Mouse (Mus musculus) hindbrain, embryonic 15.5 days (tissue): Measurements from ENCODE around the gene Atp2b2. TPM values are rescaled to one million over a fixed set of nuclear protein-coding genes. Genes with fewer than 3 reads are reported as not detected.
A peak's percentile ranks its signal among the peaks of the same experiment; 100 is the strongest.

Source experiments
- ATAC-seq: fragments of 200-750 bp; cut with Nextera tagmentation; 2 replicates; pipeline ENCODE4 v1.8.0; 2017; ENCODE audit warnings: low read depth, moderate number of reproducible peaks, moderate TSS enrichment; ENCODE audit not compliant: low FRiP score
- H3K27ac ChIP-seq: fragments of 300-500 bp; sonication (generic); replicated peaks from 2 replicates; pipeline ENCODE4 v1.5.1; 2015; ENCODE audit warnings: mild to moderate bottlenecking, inconsistent platforms
- H3K27me3 ChIP-seq: fragments of 300-500 bp; sonication (generic); 2 replicates; pipeline ENCODE4 v1.6.1; 2015; ENCODE audit warnings: control low read depth, inconsistent platforms
- H3K36me3 ChIP-seq: fragments of 300-500 bp; sonication (generic); 2 replicates; pipeline ENCODE4 v1.6.1; 2015; ENCODE audit warnings: control low read depth, inconsistent platforms
- H3K4me1 ChIP-seq: fragments of 300-500 bp; sonication (generic); replicated peaks from 2 replicates; pipeline ENCODE4 v1.6.1; 2015; ENCODE audit warnings: control low read depth, inconsistent platforms
- H3K4me2 ChIP-seq: fragments of 300-500 bp; sonication (generic); 2 replicates; pipeline ENCODE4 v1.6.1; 2015; ENCODE audit warnings: moderate library complexity, mild to moderate bottlenecking, inconsistent platforms
- H3K4me3 ChIP-seq: fragments of 300-500 bp; sonication (generic); 2 replicates; pipeline ENCODE4 v1.5.1; 2015; ENCODE audit warnings: mild to moderate bottlenecking, inconsistent platforms
- H3K9ac ChIP-seq: fragments of 300-500 bp; sonication (generic); 2 replicates; pipeline ENCODE4 v1.6.1; 2015; ENCODE audit warnings: inconsistent platforms
- H3K9me3 ChIP-seq: fragments of 300-500 bp; sonication (generic); 2 replicates; pipeline ENCODE4 v1.6.1; 2016; ENCODE audit warnings: control low read depth, inconsistent platforms
- WGBS: fragments of 180-500 bp; shearing (Covaris S2); methylation state at CpG from one replicate; pipeline ENCODE4 v1.1.7; 2015; 5-methylcytosine and 5-hydroxymethylcytosine counted together
- polyA plus RNA-seq: library from polyadenylated mRNA; unstranded; fragments of >200 nt; fragmentation: Nextera tagmentation; extraction: Ambion mirVana; gene quantifications from 2 replicates; pipeline ENCODE4 v1.2.1, GENCODE M21; 2015

Atp2b2 gene
- polyA plus RNA-seq, 1 experiment from 2014 or later: 33.9 TPM

- H3K9me3 ChIP-seq: no peaks in the 10 kb centered on the region
- H3K4me3 ChIP-seq: no peak overlapping the region
- H3K27ac ChIP-seq: no peak overlapping the region
- no peak overlapping the region for H3K4me2 ChIP-seq
- H3K27me3 ChIP-seq: no peaks in the 10 kb centered on the region
- H3K4me1 ChIP-seq: 0 out of 2 replicates have a peak, but pooled peaks cover 3% of the 10 kb centered on the region
- H3K9ac ChIP-seq: no peak overlapping the region
- ATAC-seq: no peak
- WGBS: 19% methylated on average over 3 of the region's 3 CpGs
- peaks cover 9% of the 10 kb centered on the region; the same call in 1 of the 2 replicates for H3K36me3 ChIP-seq
These were observed 199.2 kb downstream of the Atp2b2 start for GRCm38 (mm10) chr6:113843248-113843647.

GRCm38 (mm10) chr6:113838493-113838892, 203.9 kb downstream of the Atp2b2 start:
- Histone ChIP-seq H3K4me1 (0 out of 2 replicates have a peak, but pooled peaks cover 3% of the 10 kb centered on the region), H3K36me3 (peaks cover 9% of the 10 kb centered on the region; the same call in 1 of the 2 replicates), H3K9ac (no peak overlapping the region), H3K4me3 (no peak overlapping the region), H3K27me3 (no peaks in the 10 kb centered on the region), H3K27ac (no peak overlapping the region), H3K9me3 (no peaks in the 10 kb centered on the region), H3K4me2 (no peak overlapping the region)
- ATAC-seq: no peak
- WGBS: 65% methylated on average over 1 of the region's 1 CpGs

DNA sequence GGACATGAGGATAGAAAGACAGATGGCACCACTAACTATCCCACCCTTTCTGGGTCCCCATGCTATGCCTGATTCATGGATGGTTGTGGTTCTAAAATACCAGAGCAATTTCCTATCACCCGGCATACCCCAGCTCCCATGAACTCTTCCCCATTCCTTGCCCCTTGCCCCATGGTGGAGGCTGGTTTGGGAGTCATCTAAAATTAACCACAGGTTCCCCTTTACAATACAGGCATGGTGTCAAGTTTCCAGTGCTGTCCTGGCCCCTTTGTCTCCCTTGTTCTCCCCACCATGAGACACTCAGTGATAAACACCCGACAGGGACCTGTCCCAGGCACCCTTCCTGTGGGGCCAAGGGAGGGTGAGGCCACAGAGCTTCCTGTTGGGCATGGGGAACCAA, 204.7 kb downstream of the Atp2b2 start:
- no peaks in the 10 kb centered on the region for H3K4me1 ChIP-seq
- no peak overlapping the region for H3K27ac ChIP-seq
- H3K27me3 ChIP-seq: no peaks in the 10 kb centered on the region
- 69% methylated on average over 2 of the region's 2 CpGs for WGBS
- ATAC-seq: no peak
- H3K9me3 ChIP-seq: no peaks in the 10 kb centered on the region
- H3K36me3 ChIP-seq: peaks cover 9% of the 10 kb centered on the region; the same call in 1 of the 2 replicates
- no peak overlapping the region for H3K9ac ChIP-seq
- no peak overlapping the region for H3K4me3 ChIP-seq
- no peak overlapping the region for H3K4me2 ChIP-seq

DNA sequence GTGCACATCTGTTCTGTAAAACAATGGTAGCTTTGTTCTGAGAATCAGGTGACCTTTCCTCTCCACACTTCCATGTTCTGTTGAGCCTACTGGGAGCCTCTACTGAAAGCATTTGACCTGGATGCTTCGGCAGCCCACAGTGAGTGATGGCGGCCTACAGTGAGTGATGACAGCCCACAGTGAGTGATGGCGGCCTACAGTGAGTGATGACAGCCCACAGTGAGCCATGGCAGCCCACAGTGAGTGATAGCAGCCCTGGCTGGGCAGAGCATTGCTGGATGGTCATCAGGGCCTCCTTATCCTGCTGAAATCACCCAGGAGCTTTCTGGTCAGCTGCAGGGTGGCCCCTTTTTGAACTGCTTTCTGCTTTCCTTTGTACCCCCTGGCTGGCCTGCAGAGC, 205.9 kb downstream of the Atp2b2 start:
- H3K9me3 ChIP-seq: no peaks in the 10 kb centered on the region
- peaks cover 7% of the 10 kb centered on the region; the same call in 1 of the 2 replicates for H3K36me3 ChIP-seq
- H3K4me2 ChIP-seq: no peak overlapping the region
- 58% methylated on average over 3 of the region's 3 CpGs for WGBS
- no peak overlapping the region for H3K9ac ChIP-seq
- no peaks in the 10 kb centered on the region for H3K4me1 ChIP-seq
- ATAC-seq: no peak
- no peaks in the 10 kb centered on the region for H3K27me3 ChIP-seq
- no peak overlapping the region for H3K4me3 ChIP-seq
- no peak overlapping the region for H3K27ac ChIP-seq

DNA sequence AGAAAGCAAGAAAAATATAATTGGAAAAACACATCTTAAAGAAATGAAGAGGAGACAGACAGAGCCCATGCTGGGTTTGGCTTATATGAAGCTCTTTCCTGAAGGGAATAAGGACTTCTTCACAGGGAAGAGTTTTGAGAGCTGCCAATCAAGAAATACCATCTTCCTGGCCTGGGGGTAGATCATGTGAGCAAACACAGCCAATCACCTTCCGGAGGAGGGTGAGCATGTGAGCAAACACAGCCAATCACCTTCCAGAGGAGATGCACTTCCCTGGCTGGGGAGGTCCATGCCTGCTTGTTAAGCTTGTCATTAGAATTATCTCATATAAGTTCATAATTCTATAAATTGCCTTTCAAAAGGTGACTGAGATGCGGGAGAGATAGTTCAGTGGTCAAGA, 211.9 kb downstream of the Atp2b2 start:
- 90% methylated on average over 2 of the region's 2 CpGs for WGBS
- peaks cover 13% of the 10 kb centered on the region for H3K4me1 ChIP-seq
- no peaks in the 10 kb centered on the region for H3K9me3 ChIP-seq
- no peak overlapping the region for H3K27ac ChIP-seq
- no peak overlapping the region for H3K4me2 ChIP-seq
- no peak overlapping the region for H3K9ac ChIP-seq
- no peak for ATAC-seq
- H3K4me3 ChIP-seq: no peak overlapping the region
- H3K36me3 ChIP-seq: no peaks in the 10 kb centered on the region
- no peaks in the 10 kb centered on the region for H3K27me3 ChIP-seq

- no peak for ATAC-seq
- Histone ChIP-seq H3K27me3 (no peaks in the 10 kb centered on the region), H3K9ac (no peak overlapping the region), H3K9me3 (no peaks in the 10 kb centered on the region), H3K4me2 (no peak overlapping the region), H3K4me3 (no peak overlapping the region), H3K36me3 (no peaks in the 10 kb centered on the region), H3K4me1 (peaks cover 13% of the 10 kb centered on the region), H3K27ac (0 out of 2 replicates have a peak overlapping the region, but pooled peaks have one; percentile 33)
- 69% methylated on average over 4 of the region's 4 CpGs for WGBS
These were observed 215.1 kb downstream of the Atp2b2 start for GRCm38 (mm10) chr6:113827309-113827708.

DNA sequence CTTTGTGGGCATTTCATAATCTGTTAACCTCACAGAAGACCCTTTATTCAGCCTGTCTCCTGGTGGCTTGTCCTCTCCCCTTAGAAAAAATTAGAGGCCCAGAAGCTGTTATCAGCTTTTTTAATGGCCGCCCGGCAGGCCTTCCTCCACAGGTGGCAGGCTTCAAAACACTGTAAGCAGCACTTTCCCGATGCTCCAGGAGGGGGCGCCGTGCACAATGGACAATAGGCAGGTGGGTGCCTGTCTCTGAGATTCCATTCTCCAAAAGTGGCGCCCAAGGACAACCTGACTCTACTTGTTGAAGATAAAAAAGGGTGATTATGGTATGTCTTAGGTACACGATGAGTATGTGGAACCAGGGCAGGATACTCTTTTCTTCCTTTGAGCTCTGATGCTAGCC, 220.0 kb downstream of the Atp2b2 start:
- Histone ChIP-seq H3K4me2 (no peak overlapping the region), H3K36me3 (no peaks in the 10 kb centered on the region), H3K27me3 (no peaks in the 10 kb centered on the region), H3K4me1 (peaks cover 10% of the 10 kb centered on the region), H3K9ac (no peak overlapping the region), H3K27ac (no peak overlapping the region), H3K9me3 (no peaks in the 10 kb centered on the region), H3K4me3 (no peak overlapping the region)
- 47% methylated on average over 7 of the region's 7 CpGs for WGBS
- ATAC-seq: no peak

- 88% methylated on average over 3 of the region's 3 CpGs for WGBS
- no peak for ATAC-seq
- peaks cover 16% of the 10 kb centered on the region; the same call in 1 of the 2 replicates for H3K36me3 ChIP-seq
These were observed 225.7 kb downstream of the Atp2b2 start for GRCm38 (mm10) chr6:113816690-113817089.

GRCm38 (mm10) chr6:113811462-113811861, 231.0 kb downstream of the Atp2b2 start:
- Histone ChIP-seq H3K27ac (no peak overlapping the region), H3K9me3 (no peaks in the 10 kb centered on the region), H3K9ac (no peak overlapping the region), H3K4me2 (no peak overlapping the region), H3K4me1 (no peaks in the 10 kb centered on the region), H3K4me3 (no peak overlapping the region), H3K36me3 (peaks cover 49% of the 10 kb centered on the region), H3K27me3 (no peaks in the 10 kb centered on the region)
- no peak for ATAC-seq
- 67% methylated on average over 1 of the region's 1 CpGs for WGBS

More at GRCm38 (mm10) chr6:113816690-113817089, 225.7 kb downstream of the Atp2b2 start:
- Histone ChIP-seq H3K27ac (no peak overlapping the region), H3K4me3 (no peak overlapping the region), H3K4me1 (no peaks in the 10 kb centered on the region), H3K4me2 (no peak overlapping the region), H3K27me3 (no peaks in the 10 kb centered on the region), H3K9ac (no peak overlapping the region), H3K9me3 (no peaks in the 10 kb centered on the region)

- H3K27me3 ChIP-seq: no peaks in the 10 kb centered on the region
- no peak overlapping the region for H3K4me3 ChIP-seq
- H3K36me3 ChIP-seq: peaks cover 56% of the 10 kb centered on the region
- 55% methylated on average over 4 of the region's 4 CpGs for WGBS
- H3K9ac ChIP-seq: no peak overlapping the region
- no peak for ATAC-seq
- H3K4me1 ChIP-seq: no peaks in the 10 kb centered on the region
- H3K4me2 ChIP-seq: no peak overlapping the region
- no peak overlapping the region for H3K27ac ChIP-seq
- peaks cover under 1% of the 10 kb centered on the region; the same call in 1 of the 2 replicates for H3K9me3 ChIP-seq
These were observed 231.7 kb downstream of the Atp2b2 start for GRCm38 (mm10) chr6:113810667-113811066.

DNA sequence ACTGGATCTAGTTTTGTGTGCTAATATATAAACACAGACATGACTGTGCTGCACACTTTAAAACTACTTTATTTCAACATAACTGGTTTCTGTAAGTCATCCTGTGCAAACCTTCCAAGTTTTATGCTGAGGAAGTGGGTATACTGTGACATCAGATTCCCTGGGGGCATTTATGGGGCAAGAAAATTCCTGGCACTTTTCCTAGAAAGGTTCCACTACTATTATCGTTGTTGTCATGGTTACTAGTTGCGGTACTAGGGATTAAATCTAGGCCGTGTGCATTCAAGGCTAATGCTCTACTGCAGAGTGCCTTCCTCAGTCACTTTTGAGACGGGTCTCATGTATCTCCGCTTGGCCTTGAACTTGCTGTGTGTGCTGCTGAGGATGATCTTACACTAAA, 236.2 kb downstream of the Atp2b2 start:
- ATAC-seq: no peak
- 81% methylated on average over 5 of the region's 5 CpGs for WGBS
- H3K9me3 ChIP-seq: peaks cover 7% of the 10 kb centered on the region; the same call in 1 of the 2 replicates
- no peaks in the 10 kb centered on the region for H3K4me1 ChIP-seq
- H3K4me3 ChIP-seq: no peak overlapping the region
- no peak overlapping the region for H3K4me2 ChIP-seq
- H3K36me3 ChIP-seq: peaks cover 65% of the 10 kb centered on the region
- H3K9ac ChIP-seq: no peak overlapping the region
- no peaks in the 10 kb centered on the region for H3K27me3 ChIP-seq
- H3K27ac ChIP-seq: no peak overlapping the region

DNA sequence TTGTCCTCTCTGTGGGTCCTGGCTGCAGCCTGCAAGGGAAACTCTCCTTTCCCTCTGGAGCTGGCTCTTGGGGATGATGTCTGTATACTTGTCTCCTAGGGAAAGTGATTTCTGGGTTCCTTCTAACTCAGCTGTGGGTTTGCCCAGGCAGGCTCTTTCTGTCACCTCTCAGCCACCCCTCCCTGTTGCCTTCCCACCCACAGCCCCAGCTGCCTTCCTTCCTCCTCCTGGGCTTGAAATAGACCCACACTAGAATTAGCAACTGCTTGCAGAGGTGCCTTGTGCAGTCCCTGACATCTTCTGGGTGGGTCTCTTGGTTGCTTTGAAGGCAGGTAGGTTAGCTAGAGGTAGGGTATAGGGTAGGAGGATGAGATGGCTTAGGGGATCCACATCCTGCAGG, 241.2 kb downstream of the Atp2b2 start:
- Histone ChIP-seq H3K9me3 (peaks cover 7% of the 10 kb centered on the region; the same call in 1 of the 2 replicates), H3K4me1 (peaks cover 7% of the 10 kb centered on the region), H3K4me3 (no peak overlapping the region), H3K27me3 (no peaks in the 10 kb centered on the region), H3K4me2 (no peak overlapping the region), H3K27ac (no peak overlapping the region), H3K9ac (no peak overlapping the region), H3K36me3 (peaks cover 42% of the 10 kb centered on the region)
- no peak for ATAC-seq

- Histone ChIP-seq H3K27ac (0 out of 2 replicates have a peak overlapping the region, but pooled peaks have one; percentile 41), H3K4me3 (no peak overlapping the region), H3K4me2 (no peak overlapping the region), H3K9me3 (no peaks in the 10 kb centered on the region), H3K27me3 (no peaks in the 10 kb centered on the region), H3K9ac (no peak overlapping the region), H3K36me3 (peaks cover 29% of the 10 kb centered on the region), H3K4me1 (peaks cover 18% of the 10 kb centered on the region)
- WGBS: 79% methylated on average over 3 of the region's 3 CpGs
- no peak for ATAC-seq
These were observed 242.5 kb downstream of the Atp2b2 start for GRCm38 (mm10) chr6:113799915-113800314.
